In the genomic region with DNA sequence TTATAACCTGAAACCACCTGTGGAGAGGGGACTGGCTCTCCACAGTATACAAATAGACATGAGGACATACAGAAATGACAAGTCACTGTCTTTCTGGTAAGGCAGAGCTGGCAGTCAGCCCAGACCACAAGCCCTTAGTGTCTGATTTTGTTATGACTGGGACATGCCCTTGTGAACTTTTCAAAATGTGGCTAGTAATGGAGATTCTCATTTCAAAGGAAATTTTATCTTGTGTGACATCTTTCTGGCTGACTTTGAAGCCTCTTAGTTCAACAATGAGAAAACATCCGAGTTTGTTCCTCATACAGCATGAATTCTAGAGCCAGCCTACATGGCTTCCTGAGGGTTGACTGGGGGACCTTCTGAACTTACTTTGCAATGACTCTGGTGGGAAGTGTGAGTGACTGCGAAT, we compare ENCODE assay signal across 14 mouse cellular contexts.
DNase-seq lines count a peak whose midpoint lies in the region; ATAC-seq and TF ChIP-seq lines count a peak whose summit lies in the region.
"Had no signal": no experiment of that assay in that cellular context is flagged by ENCODE, and none has a peak within 500 bp of the region (broad histone marks: within the 10 kb centered on the region; RNA-seq: fewer than 3 reads in every experiment).

No protein-coding gene starts in this region.

- H3K36me3 ChIP-seq in midbrain, embryonic 15.5 days (replicated peaks): no peaks in the 10 kb centered on the region
- H3K36me3 ChIP-seq: limb, embryonic 10.5 days; liver, embryonic 15.5 days had no signal

- DNase-seq in kidney, postnatal 4 days: peak; percentile 38 to 55
- DNase-seq in kidney, postnatal 36 days: no peak
- DNase-seq in MN1 (ENCODE audit: low spot score): peak; percentile 9
- DNase-seq in adrenal gland, postnatal 14 days: peak; percentile 56
- peak; percentile 53 for DNase-seq in lung, postnatal 14 days
- no peak for DNase-seq in yolk sac, embryonic 10.5 days (ENCODE audit: low spot score)
- no peak for DNase-seq in left cerebral cortex, adult 2 months (ENCODE audit: extremely low spot score in 1 of 2, low spot score in 2 of 2)
- DNase-seq: gastrocnemius, postnatal 36 days; spleen, adult 18-20 months had no signal

- no peak overlapping the region for H3K27ac ChIP-seq in left cerebral cortex, adult 2 months
- no peak overlapping the region for H3K27ac ChIP-seq in midbrain, embryonic 15.5 days
- H3K27ac ChIP-seq: limb, embryonic 10.5 days; liver, embryonic 15.5 days; stomach, postnatal 0 days had no signal

- intact Hi-C loops in left cerebral cortex, adult 2 months (cut with DNase I): no loop called here

- H3K9me3 ChIP-seq in midbrain, embryonic 15.5 days: no peaks in the 10 kb centered on the region
- H3K9me3 ChIP-seq: limb, embryonic 10.5 days; liver, embryonic 15.5 days had no signal

- H3K4me2 ChIP-seq in midbrain, embryonic 15.5 days: no peak overlapping the region
- H3K4me2 ChIP-seq: liver, embryonic 15.5 days; midbrain, embryonic 11.5 days had no signal

- H3K9ac ChIP-seq in midbrain, embryonic 15.5 days: no peak overlapping the region
- H3K9ac ChIP-seq: liver, embryonic 15.5 days had no signal

- ATAC-seq in midbrain, embryonic 15.5 days (replicated peaks): no peak

- H3K4me1 ChIP-seq in midbrain, embryonic 15.5 days: no peaks in the 10 kb centered on the region
- H3K4me1 ChIP-seq: liver, embryonic 15.5 days had no signal

- TF ChIP-seq CTCF in left cerebral cortex, adult 2 months (IDR thresholded peaks at IDR 0.05): no peak

- WGBS in midbrain, embryonic 15.5 days: 74% methylated on average over 2 of the region's 2 CpGs

- no peak overlapping the region for H3K4me3 ChIP-seq in left cerebral cortex, adult 2 months
- no peak overlapping the region for H3K4me3 ChIP-seq in midbrain, embryonic 15.5 days
- H3K4me3 ChIP-seq: limb, embryonic 10.5 days; liver, embryonic 15.5 days had no signal

- no peaks in the 10 kb centered on the region for H3K27me3 ChIP-seq in midbrain, embryonic 15.5 days (replicated peaks)
- H3K27me3 ChIP-seq: liver, embryonic 15.5 days had no signal

Comparison
In these comparisons a context has a peak if more than half of its experiments do, and no peak if none do; other contexts are left out.
1. DNase-seq: peak in kidney, postnatal 4 days (2 of 2), MN1 (single experiment), adrenal gland, postnatal 14 days (single experiment) and lung, postnatal 14 days (single experiment); none in kidney, postnatal 36 days (0 of 2), yolk sac, embryonic 10.5 days (single experiment) and left cerebral cortex, adult 2 months (0 of 2).